Mouse (Mus musculus): Measurements from ENCODE around the gene Tssk3. TPM values are rescaled to one million over a fixed set of nuclear protein-coding genes. Genes with fewer than 3 reads are reported as not detected.
A peak's percentile ranks its signal among the peaks of the same experiment; 100 is the strongest.

Gene Tssk3
- total RNA-seq, 2 experiments from 2014 or later, result not detected

GRCm38 (mm10) chr4:129510723-129511412, 20.0 kb upstream of the Tssk3 start:
- Histone ChIP-seq H3K27ac (no peak overlapping the region), H3K4me3 (no peak overlapping the region)
- intact Hi-C loops (cut with DNase I), result no loop called here
- no peak for TF ChIP-seq CTCF (IDR thresholded peaks at IDR 0.05)
- DNase-seq, result no peak

DNA sequence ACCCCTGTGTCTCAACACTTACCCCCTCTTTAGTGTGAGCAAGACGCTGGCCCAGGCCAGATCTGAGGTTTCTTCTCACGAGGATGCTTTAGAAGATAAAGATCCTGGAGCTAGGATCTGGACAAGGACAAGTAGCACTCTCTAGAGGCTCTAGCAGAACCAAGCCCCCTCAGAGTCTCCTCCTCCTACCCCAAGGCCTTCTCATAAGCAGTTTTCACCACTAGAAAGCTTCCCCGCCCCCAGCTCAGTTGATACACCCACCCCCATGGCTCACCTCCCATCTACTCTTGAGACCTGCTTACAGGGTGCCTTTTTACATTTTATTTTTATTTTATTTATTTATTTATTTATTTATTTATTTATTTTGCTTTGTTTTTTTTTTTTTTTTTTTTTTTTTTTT, 18.8 kb upstream of the Tssk3 start:
- no peak overlapping the region for H3K27ac ChIP-seq
- H3K4me3 ChIP-seq, result no peak overlapping the region
- intact Hi-C loops (cut with DNase I), result no loop called here
- no peak for TF ChIP-seq CTCF (IDR thresholded peaks at IDR 0.05)
- DNase-seq, result no peak

DNA sequence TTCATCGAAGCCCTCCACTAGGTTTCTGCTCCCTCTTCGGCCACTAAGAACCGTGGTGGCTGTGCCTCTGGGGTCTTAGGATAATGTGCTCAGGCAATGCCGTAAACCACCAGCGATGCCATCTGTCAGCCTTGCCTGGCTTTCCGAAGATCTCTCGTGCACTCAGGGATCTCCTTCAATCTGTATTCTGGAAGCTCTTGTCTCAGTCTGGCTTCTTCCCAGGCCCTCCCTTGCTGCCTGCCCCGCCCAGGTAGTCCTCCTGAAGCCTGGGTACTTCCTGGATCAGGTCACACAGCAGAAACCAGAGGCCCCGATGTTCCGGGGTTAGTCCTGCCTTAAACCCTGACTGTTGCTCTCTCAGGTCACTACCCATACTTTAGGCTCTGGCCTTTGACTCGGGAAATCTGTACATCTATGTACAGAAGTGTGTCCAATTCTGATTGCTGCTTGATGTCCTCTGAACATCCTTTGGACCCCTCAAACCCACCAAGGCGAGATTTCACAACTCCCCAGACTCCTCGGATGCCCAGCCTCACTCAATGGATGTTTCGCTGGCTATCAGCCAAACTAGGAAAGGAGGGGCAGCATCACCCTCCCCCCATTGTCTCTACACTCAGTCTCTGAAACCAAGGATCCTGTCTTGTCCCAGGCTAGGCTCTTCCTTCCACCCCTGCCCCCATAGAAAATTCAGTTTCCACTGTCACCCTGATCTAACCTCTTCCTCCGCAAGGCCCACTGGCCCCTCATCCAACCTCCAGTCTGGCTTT, 18.2 kb upstream of the Tssk3 start:
- TF ChIP-seq CTCF (IDR thresholded peaks at IDR 0.05), result no peak
- intact Hi-C loops (cut with DNase I), result no loop called here
- H3K27ac ChIP-seq, result no peak overlapping the region
- no peak for DNase-seq
- no peak overlapping the region for H3K4me3 ChIP-seq

DNA sequence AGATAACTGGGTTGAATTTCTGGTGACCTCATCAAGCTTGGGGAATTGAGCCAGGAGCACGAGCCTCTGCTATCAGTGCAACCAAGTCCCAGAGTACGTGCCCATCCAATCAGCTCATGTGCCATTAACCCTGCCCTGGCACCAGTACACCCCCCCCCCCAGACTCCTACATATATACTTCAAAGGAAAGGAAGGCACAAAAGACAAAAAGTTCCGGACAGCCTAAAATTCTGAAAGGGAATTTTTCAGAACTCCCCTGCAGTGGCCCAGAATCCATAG, 17.4 kb upstream of the Tssk3 start:
- no peak overlapping the region for H3K27ac ChIP-seq
- DNase-seq, result no peak
- no peak for TF ChIP-seq CTCF (IDR thresholded peaks at IDR 0.05)
- no peak overlapping the region for H3K4me3 ChIP-seq
- intact Hi-C loops (cut with DNase I), result no loop called here

- intact Hi-C loops (cut with DNase I), result no loop called here
- H3K27ac ChIP-seq, result no peak overlapping the region
- TF ChIP-seq CTCF (IDR thresholded peaks at IDR 0.05), result no peak
These were observed 16.8 kb upstream of the Tssk3 start for GRCm38 (mm10) chr4:129507434-129508236.

GRCm38 (mm10) chr4:129505511-129505910, 14.7 kb upstream of the Tssk3 start:
- intact Hi-C loops (cut with DNase I), result no loop called here
- DNase-seq, result no peak

More at GRCm38 (mm10) chr4:129507434-129508236, 16.8 kb upstream of the Tssk3 start:
- no peak overlapping the region for H3K4me3 ChIP-seq
- no peak for DNase-seq

DNA sequence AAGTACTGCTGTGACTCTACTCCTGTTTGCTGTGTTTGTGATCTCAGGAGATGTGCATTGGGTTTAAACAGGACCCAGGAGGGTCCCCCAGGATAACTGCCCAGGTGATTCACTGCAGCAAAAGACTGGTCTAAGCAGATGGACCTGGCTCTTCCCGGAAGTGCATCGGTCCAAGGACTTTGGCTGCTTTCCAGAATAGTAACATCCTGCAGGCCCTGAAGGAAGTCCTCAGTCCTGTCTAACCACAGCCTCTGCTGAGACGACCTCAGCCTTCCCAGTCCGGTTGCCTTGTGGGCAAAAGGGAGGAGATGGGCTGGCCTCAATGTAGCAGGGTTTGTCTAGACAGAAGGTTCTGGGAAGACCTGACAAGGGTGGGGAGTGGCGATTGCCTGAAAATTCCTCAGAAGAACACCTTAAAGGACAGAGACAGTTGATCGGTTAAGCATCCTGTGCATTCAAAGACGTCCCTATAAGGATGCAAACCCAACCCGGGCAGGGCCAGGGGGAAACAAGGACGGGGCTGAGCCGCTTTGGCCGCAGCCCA, 12.2 kb upstream of the Tssk3 start:
- no peak for TF ChIP-seq CTCF (IDR thresholded peaks at IDR 0.05)
- Histone ChIP-seq H3K27ac (no peak overlapping the region), H3K4me3 (peak overlapping the region; percentile 11; the same call in 1 of the 2 replicates)
- no peak for DNase-seq
- intact Hi-C loops (cut with DNase I), result no loop called here

More at GRCm38 (mm10) chr4:129505511-129505910, 14.7 kb upstream of the Tssk3 start:
- TF ChIP-seq CTCF (IDR thresholded peaks at IDR 0.05), result no peak
- H3K4me3 ChIP-seq, result no peak overlapping the region
- H3K27ac ChIP-seq, result no peak overlapping the region

DNA sequence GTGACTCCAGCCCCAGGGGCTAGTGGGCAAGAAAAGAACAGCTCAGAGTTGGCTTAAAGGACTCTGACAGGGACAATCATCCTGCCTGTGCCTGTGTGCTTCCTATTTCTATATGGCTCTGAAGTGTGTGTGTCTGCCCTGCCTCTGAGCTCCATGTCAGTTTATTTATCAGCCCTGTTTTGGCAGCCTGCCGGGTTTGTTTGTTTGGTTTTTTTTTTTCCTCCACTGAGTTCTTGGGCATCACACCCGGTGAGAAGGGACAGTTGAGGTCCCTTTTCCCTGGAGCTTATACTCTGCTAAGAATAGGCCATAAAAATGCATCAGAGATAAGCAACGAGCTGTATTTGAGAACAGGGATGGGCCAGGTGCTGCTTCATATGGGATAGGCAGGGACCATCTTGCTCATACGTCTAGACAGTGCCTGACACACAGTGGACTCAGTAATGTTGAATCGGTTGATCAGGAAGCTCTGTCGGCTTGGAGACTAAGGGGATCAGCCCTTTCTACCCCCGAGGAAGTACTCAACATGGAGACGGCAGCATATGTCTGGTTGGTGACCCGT, 11.6 kb upstream of the Tssk3 start:
- no peak overlapping the region for H3K27ac ChIP-seq
- no peak overlapping the region for H3K4me3 ChIP-seq
- no peak for DNase-seq
- no peak for TF ChIP-seq CTCF (IDR thresholded peaks at IDR 0.05)
- intact Hi-C loops (cut with DNase I), result no loop called here

DNA sequence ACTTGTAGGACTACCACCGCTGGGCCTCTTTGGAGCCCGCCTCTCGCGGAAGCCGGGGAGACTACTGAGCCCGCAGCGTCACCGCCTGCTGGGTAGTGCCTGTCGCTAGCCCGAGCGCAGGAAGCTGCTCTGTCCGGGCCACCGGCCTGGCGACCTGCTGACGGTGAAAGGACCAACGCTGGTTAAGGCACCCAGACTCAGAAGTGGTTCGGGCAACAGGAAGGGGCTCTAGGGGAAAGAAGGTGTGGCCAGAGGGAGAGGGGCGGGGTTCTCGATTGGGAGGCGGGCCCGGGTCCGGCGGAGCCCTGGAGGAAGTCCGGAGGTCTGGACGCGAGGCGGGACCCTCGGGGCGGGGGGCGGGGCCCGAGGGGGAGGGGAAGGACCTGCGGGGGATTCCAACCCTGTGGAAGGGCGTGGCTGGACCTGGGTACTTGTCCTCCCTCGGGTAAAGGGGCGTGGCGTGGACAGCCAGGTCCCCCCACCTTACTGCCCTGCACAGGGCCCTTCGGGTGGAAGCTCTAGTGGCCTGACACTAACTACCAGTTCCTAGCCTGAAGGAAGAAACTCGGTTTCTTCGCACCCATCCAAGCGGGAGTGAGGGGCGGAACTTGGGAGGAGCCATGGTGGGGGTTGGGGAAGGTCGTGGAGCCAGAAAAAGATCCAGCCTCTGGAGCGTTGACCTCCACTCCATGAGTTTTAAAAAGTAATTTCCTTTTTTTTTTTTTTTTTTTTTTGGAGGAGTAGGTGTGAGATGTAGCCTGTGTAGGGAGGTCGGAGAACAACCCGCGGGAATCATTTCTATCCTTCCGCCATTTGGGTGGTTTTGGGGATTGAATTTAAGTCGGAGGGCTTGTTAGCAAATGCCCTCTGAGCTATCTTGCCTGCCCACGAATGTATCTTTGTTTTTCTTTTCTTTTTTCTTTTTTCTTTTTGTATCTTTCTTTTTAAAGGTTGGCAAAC, 10.1 kb upstream of the Tssk3 start:
- H3K27ac ChIP-seq, result peak overlapping the region; percentile 91
- TF ChIP-seq CTCF (IDR thresholded peaks at IDR 0.05), result no peak
- DNase-seq, result peak; percentile 88
- H3K4me3 ChIP-seq, result peak overlapping the region; percentile 79
- intact Hi-C loops (cut with DNase I), result no loop called here

- peak overlapping the region; percentile 79 for H3K4me3 ChIP-seq
- intact Hi-C loops (cut with DNase I), result no loop called here
- DNase-seq, result no peak
- no peak for TF ChIP-seq CTCF (IDR thresholded peaks at IDR 0.05)
- peak overlapping the region; percentile 91 for H3K27ac ChIP-seq
These were observed 9.2 kb upstream of the Tssk3 start for GRCm38 (mm10) chr4:129500017-129500416.

DNA sequence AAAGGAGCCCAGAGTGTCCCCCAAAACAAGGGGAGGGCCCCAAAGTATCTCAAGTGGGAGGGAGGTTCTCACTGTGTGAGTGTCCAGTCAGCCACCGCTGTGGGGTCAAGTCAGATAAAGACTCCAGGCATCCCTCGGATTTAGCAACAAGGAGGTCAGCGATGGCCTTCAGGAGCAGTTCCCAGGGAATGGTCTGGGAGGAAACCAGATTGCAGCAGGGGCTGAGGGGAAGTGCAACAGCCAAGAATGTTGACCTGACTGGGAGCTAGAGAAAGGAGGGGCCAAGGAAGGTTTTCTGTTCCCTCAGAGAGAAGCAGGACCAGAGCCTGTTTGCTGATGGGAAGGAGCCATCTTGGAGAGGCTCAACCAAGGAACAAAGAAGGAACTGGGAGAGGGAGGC, 8.1 kb upstream of the Tssk3 start:
- Histone ChIP-seq H3K27ac (no peak overlapping the region), H3K4me3 (no peak overlapping the region)
- intact Hi-C loops (cut with DNase I), result loop anchor here (10.0 kb wide), 1 partner anchor 106 kb away; the partner anchor contains the start of genes Eif3i and Tmem234
- no peak for TF ChIP-seq CTCF (IDR thresholded peaks at IDR 0.05)
- no peak for DNase-seq
